Mouse (Mus musculus) cortical plate, adult 2 months (tissue): ENCODE results near the gene Teddm3.
"Not testable (repeated sequence)": the region's sequence is repeated elsewhere in the genome, so short reads cannot be mapped to it uniquely, and the experiment has no call there.

Source experiments
- CTCF ChIP-seq: fragments of 200-500 bp; IDR thresholded peaks from 2 replicates; pipeline ENCODE4 v1.5.1; 2011; ENCODE audit warnings: mild to moderate bottlenecking, control low read depth, low read length; ENCODE audit not compliant: insufficient read depth; ENCODE audit errors: extremely low read depth
- POLR2A ChIP-seq: fragments of 200-500 bp; IDR thresholded peaks from 2 replicates; pipeline ENCODE4 v1.6.1; 2011; ENCODE audit warnings: mild to moderate bottlenecking, low read length, control low read depth; ENCODE audit not compliant: insufficient read depth; ENCODE audit errors: extremely low read depth

- not testable (repeated sequence) for TF ChIP-seq CTCF, POLR2A
Observed at GRCm38 (mm10) chr16:21163423-21163822, 9.6 kb upstream of the Teddm3 start.
